Mouse (Mus musculus) kidney, embryonic 14.5 days (tissue): ENCODE results near the gene Arid2. TPM values are rescaled to one million over a fixed set of nuclear protein-coding genes. Genes with fewer than 3 reads are reported as not detected.
"Not testable (repeated sequence)": the region's sequence is repeated elsewhere in the genome, so short reads cannot be mapped to it uniquely, and the experiment has no call there.

ENCODE experiments used
- ATAC-seq: fragments of 200-750 bp; cut with Nextera tagmentation; 2 replicates; pipeline ENCODE4 v1.8.0; 2017; ENCODE audit warnings: moderate number of reproducible peaks, mild to moderate bottlenecking, moderate TSS enrichment, moderate library complexity; ENCODE audit not compliant: low FRiP score, low TSS enrichment
- H3K27ac ChIP-seq: fragments of 300-500 bp; sonication (generic); 2 replicates; pipeline ENCODE4 v1.5.1; 2014; ENCODE audit warnings: low read depth, mild to moderate bottlenecking, low read length, moderate library complexity, mixed read lengths
- H3K27me3 ChIP-seq: fragments of 300-500 bp; sonication (generic); 2 replicates; pipeline ENCODE4 v1.6.1; 2014; ENCODE audit warnings: mild to moderate bottlenecking, low read length; ENCODE audit not compliant: control insufficient read depth, insufficient read depth
- H3K36me3 ChIP-seq: fragments of 300-500 bp; sonication (generic); 2 replicates; pipeline ENCODE4 v1.6.1; 2014; ENCODE audit warnings: low read length, mixed read lengths; ENCODE audit not compliant: control insufficient read depth, insufficient read depth
- H3K4me1 ChIP-seq: fragments of 300-500 bp; sonication (generic); 2 replicates; pipeline ENCODE4 v1.6.1; 2014; ENCODE audit warnings: low read length, mixed read lengths; ENCODE audit not compliant: control insufficient read depth, insufficient read depth
- H3K4me2 ChIP-seq: fragments of 300-500 bp; sonication (generic); replicated peaks from 2 replicates; pipeline ENCODE4 v1.6.1; 2014; ENCODE audit warnings: low read depth, mild to moderate bottlenecking, low read length
- H3K4me3 ChIP-seq: fragments of 300-500 bp; sonication (generic); 2 replicates; pipeline ENCODE4 v1.5.1; 2014; ENCODE audit warnings: mild to moderate bottlenecking, low read length
- H3K9ac ChIP-seq: fragments of 300-500 bp; sonication (generic); 2 replicates; pipeline ENCODE4 v1.6.1; 2014; ENCODE audit warnings: low read depth, mild to moderate bottlenecking, low read length, moderate library complexity
- H3K9me3 ChIP-seq: fragments of 300-500 bp; sonication (generic); 2 replicates; pipeline ENCODE4 v1.6.1; 2016; ENCODE audit warnings: low read length; ENCODE audit not compliant: control insufficient read depth
- WGBS: fragments of 180-500 bp; shearing (Covaris S2); extraction: QIAGEN DNeasy Blood & Tissue Kit; methylation state at CpG from one replicate; pipeline ENCODE4 v1.1.7; 2014; 5-methylcytosine and 5-hydroxymethylcytosine counted together
- polyA plus RNA-seq: library from polyadenylated mRNA; unstranded; fragments of >200 nt; fragmentation: Nextera tagmentation; extraction: Ambion mirVana; gene quantifications from 2 replicates; pipeline ENCODE4 v1.2.1, GENCODE M21; 2014

Arid2 gene
- polyA plus RNA-seq, 1 experiment from 2014 or later = 36.0 TPM

DNA sequence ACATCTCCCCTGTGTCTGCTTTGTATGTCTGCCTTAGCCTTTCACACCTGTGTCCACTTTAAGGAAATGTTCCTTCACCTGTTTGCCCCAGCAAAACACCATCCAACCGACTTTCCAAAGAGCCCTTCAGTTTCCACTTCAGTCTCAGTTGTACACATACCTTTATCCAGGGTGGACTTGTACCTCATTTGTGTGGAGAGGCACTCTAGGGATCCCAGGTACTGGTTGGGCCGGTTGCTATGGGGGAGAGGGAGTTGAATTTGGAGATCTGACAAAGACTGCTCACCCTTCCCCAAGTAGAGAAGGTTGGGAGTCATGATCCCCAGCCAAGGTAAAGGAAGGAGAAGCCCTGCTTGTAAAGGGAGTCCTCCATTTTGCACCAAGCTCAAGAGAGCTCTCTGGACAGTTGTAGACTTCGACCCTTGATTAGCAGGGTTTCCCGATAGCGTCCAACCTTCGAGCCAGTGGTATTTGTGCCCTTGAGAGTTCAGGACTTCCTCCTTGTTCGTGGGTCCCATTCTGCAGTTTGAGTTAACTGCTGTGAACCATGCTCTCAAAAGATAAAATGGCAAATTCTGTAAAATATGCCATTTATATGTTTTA, 38.5 kb downstream of the Arid2 start:
- no peak overlapping the region for H3K4me2 ChIP-seq
- H3K4me1 ChIP-seq = no peaks in the 10 kb centered on the region
- H3K27me3 ChIP-seq = no peaks in the 10 kb centered on the region
- no peaks in the 10 kb centered on the region for H3K9me3 ChIP-seq
- WGBS = 93% methylated on average over 7 of the region's 7 CpGs
- no peak overlapping the region for H3K9ac ChIP-seq
- no peak overlapping the region for H3K27ac ChIP-seq
- ATAC-seq = no peak
- H3K36me3 ChIP-seq = peaks cover 11% of the 10 kb centered on the region; the same call in 1 of the 2 replicates
- H3K4me3 ChIP-seq = no peak overlapping the region

DNA sequence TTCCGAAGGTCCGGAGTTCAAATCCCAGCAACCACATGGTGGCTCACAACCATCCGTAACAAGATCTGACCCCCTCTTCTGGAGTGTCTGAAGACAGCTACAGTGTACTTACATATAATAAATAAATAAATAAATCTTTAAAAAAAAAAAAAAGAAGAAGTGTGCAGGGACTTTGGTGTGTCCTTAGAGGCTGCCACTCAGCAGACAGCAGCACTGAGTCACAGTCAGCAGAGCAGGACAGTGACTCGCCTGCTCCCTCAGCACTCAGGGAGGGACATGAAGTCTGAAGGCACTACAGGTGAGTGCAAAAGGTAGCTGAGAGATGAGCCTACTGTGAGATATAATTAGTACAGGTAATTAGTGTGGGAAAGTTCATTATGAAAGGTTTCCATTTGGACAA, 41.4 kb downstream of the Arid2 start:
- H3K27ac ChIP-seq, H3K9ac ChIP-seq, H3K4me2 ChIP-seq, ATAC-seq, H3K4me3 ChIP-seq, H3K27me3 ChIP-seq, H3K36me3 ChIP-seq, H3K4me1 ChIP-seq, H3K9me3 ChIP-seq: not testable (repeated sequence)
- WGBS = 96% methylated on average over 3 of the region's 4 CpGs

DNA sequence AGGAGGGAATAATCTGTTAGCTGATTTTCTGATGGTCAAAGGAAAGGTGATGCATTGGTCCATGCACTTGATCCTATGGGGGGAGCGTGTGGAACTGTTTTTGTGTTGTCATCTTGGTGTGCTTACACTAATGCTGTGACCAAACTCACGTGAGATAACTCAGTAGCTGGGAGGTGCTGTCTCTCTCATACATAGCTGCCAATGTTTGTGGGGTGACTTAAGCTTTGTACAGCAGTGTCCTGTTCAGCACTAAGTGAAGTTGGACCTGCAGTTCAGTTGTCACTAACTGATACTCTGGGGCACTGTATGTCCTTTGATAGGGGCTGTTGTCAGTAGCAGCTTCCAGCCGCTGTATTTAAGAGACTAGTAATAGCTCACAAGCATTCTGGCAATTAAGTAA, 43.2 kb downstream of the Arid2 start:
- no peaks in the 10 kb centered on the region for H3K9me3 ChIP-seq
- no peak overlapping the region for H3K27ac ChIP-seq
- no peaks in the 10 kb centered on the region for H3K27me3 ChIP-seq
- WGBS = 90% methylated on average over 3 of the region's 3 CpGs
- H3K4me2 ChIP-seq = no peak overlapping the region
- H3K36me3 ChIP-seq = peaks cover 4% of the 10 kb centered on the region; the same call in 1 of the 2 replicates
- H3K4me3 ChIP-seq = no peak overlapping the region
- no peaks in the 10 kb centered on the region for H3K4me1 ChIP-seq
- ATAC-seq = no peak
- H3K9ac ChIP-seq = no peak overlapping the region

DNA sequence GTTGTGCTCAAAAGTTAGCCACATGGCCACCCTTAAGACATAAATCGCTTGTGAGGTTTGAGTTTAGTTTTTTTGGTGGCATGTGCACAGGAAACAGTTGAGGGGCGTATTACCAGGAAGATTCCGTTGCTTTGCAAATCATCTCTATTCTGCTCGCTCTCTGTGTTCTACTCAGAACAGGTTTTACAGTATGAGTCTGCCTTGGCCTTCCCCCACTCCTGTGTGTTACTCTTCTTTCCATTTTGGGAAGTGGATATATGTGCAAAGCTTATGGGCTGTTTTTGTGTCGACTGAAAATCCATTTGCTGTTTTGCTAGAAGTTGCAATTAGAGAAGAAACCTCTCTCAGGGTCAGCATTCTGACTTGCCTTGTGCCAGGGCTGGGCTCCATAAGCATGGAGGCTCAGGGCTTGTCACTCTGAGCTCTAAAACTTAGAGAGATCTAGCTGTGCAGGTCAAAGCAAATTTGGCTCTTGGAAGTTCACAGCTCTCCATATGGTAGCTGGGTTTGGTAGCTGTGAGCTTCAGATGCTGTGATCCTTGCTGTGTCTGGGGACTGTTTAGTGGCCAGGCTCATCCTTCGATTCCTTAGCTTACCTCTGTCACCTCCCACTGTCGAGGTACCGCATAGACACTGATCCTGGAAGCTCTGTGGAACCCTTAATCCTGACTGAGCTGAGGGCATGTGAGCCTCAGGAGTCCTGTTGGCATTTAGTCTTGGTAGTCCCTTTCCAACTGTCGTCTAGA, 45.3 kb downstream of the Arid2 start:
- no peaks in the 10 kb centered on the region for H3K9me3 ChIP-seq
- no peak overlapping the region for H3K27ac ChIP-seq
- no peaks in the 10 kb centered on the region for H3K36me3 ChIP-seq
- ATAC-seq = no peak
- no peak overlapping the region for H3K4me3 ChIP-seq
- H3K4me2 ChIP-seq = no peak overlapping the region
- no peaks in the 10 kb centered on the region for H3K27me3 ChIP-seq
- H3K4me1 ChIP-seq = no peaks in the 10 kb centered on the region
- no peak overlapping the region for H3K9ac ChIP-seq
- WGBS = 73% methylated on average over 9 of the region's 9 CpGs

DNA sequence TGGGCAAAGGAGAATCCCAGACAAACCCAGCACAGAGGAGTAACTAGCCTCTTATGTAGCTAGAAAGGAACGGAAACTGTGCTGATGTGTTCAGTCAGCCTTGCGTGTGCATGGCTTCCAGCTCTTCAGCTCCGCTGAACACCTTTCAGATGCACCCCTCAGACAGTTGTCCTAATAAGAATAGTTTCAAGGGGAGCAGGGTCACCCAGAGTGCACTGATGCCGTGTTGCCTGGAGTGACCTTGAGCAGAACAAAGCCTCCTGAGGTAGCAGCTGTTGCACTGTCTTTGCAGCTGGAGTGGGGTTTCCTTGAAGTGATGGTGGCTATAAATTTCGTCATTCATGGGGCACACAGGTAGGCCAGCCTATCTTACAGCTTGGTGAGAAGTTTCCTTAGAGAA, 46.0 kb downstream of the Arid2 start:
- Histone ChIP-seq H3K4me1 (no peaks in the 10 kb centered on the region), H3K9me3 (no peaks in the 10 kb centered on the region), H3K27me3 (no peaks in the 10 kb centered on the region), H3K27ac (no peak overlapping the region), H3K36me3 (no peaks in the 10 kb centered on the region), H3K4me3 (no peak overlapping the region), H3K4me2 (no peak overlapping the region), H3K9ac (no peak overlapping the region)
- WGBS = 69% methylated on average over 5 of the region's 5 CpGs
- ATAC-seq = no peak; the same call in 1 of the 2 replicates

DNA sequence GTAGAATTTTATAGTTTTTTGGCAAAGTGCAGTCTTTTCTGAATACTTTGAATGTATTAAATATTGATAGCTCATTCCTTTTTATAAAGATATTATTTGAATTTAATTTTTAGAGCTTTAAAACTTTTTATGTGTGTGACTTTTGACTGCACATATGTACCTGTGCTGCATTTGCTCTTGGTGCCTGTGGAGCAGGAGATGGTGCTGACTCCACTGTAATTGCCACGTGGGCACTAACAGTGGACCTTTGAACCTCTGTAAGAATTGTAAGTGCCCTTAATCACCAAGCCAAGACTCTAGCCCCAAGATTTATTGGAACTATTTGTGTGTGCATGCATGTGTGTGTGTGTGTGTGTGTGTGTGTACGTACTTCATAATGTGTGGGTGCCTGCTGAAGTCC, 53.6 kb downstream of the Arid2 start:
- no peak overlapping the region for H3K27ac ChIP-seq
- 78% methylated on average over 2 of the region's 2 CpGs for WGBS
- H3K4me2 ChIP-seq = no peak overlapping the region
- no peaks in the 10 kb centered on the region for H3K9me3 ChIP-seq
- H3K4me3 ChIP-seq = no peak overlapping the region
- no peaks in the 10 kb centered on the region for H3K27me3 ChIP-seq
- H3K4me1 ChIP-seq = 0 out of 2 replicates have a peak, but pooled peaks cover 5% of the 10 kb centered on the region
- H3K36me3 ChIP-seq = no peaks in the 10 kb centered on the region
- no peak for ATAC-seq
- no peak overlapping the region for H3K9ac ChIP-seq

DNA sequence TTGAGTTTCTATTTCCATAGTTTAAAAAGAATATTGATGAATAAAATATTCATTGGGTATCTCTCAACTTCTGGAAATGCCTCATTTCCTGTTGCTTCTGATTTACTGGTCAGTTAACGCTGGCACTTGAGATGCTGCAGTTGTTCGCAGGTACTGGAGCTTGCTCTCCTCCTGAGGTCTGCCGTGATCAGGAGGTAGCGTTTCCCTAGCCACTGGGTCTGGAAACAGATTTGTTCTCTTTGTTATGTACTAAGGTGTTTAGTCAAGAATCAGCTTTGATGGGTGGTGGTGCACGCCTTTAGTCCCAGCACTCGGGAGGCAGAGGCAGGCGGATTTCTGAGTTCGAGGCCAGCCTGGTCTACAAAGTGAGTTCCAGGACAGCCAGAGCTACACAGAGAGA, 54.8 kb downstream of the Arid2 start:
- no peak overlapping the region for H3K4me2 ChIP-seq
- no peak overlapping the region for H3K27ac ChIP-seq
- WGBS = 90% methylated on average over 8 of the region's 8 CpGs
- H3K9me3 ChIP-seq = no peaks in the 10 kb centered on the region
- H3K9ac ChIP-seq = no peak overlapping the region
- H3K4me3 ChIP-seq = no peak overlapping the region
- H3K27me3 ChIP-seq = no peaks in the 10 kb centered on the region
- ATAC-seq = no peak
- 0 out of 2 replicates have a peak, but pooled peaks cover 5% of the 10 kb centered on the region for H3K4me1 ChIP-seq
- H3K36me3 ChIP-seq = no peaks in the 10 kb centered on the region

DNA sequence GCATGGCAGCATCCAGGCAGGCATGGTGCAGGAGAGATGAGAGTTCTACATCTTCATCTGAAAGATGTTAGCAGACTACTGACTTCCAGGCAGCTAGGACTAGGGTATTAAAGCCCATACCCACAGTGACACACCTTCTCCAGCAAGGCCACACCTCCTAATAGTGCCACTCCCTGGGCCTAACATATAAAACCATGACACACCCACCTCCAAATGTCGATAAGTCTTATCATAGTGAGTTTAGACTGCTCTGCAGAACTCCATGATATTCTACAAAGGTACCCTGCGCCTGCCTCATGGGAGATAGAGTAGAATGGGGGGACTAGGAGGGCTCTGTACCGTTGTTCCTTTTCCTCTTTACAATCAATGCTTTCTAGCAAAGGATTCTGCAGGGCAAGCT, 55.6 kb downstream of the Arid2 start:
- H3K36me3 ChIP-seq = no peaks in the 10 kb centered on the region
- H3K27ac ChIP-seq = no peak overlapping the region
- ATAC-seq = no peak
- 0 out of 2 replicates have a peak, but pooled peaks cover 5% of the 10 kb centered on the region for H3K4me1 ChIP-seq
- no peak overlapping the region for H3K4me3 ChIP-seq
- H3K9me3 ChIP-seq = no peaks in the 10 kb centered on the region
- no peak overlapping the region for H3K9ac ChIP-seq
- 90% methylated on average over 3 of the region's 3 CpGs for WGBS
- H3K27me3 ChIP-seq = no peaks in the 10 kb centered on the region
- no peak overlapping the region for H3K4me2 ChIP-seq

DNA sequence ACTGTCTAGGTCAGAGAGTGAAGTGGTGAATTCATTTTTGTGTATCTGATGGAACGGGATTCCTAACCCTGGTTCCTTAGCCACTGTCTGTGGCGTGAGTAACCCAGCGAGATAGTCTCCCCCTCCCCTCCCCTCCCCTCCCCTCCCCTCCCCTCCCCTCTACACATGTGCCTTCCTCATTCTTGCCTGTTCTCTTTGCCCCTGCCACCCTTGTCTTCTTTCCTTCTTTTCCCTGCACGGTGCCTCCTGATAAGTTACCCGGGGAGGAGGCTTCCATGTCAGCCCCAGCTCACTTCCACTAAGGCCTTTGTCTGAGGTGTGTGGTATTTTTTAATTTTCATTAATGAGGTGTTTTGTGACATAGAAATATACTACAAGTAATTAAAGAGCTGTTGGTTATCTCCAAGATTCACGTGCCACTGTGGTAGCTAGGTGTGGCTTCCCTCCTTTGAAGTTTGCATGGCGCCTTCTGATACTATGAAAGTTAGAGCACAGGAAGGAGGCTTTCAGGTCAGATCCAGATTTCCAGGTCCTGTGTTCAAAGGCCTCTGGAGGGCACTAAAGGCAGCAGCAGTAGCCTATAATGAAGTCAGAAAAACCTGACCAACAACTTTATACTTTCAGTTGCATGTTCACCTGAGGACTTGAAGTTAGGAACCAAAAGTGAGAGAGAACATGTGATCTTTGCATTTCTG, 57.4 kb downstream of the Arid2 start:
- Histone ChIP-seq H3K4me1 (0 out of 2 replicates have a peak, but pooled peaks cover 5% of the 10 kb centered on the region), H3K4me3 (no peak overlapping the region), H3K9me3 (no peaks in the 10 kb centered on the region), H3K27me3 (no peaks in the 10 kb centered on the region), H3K27ac (no peak overlapping the region), H3K9ac (no peak overlapping the region), H3K4me2 (no peak overlapping the region), H3K36me3 (no peaks in the 10 kb centered on the region)
- no peak for ATAC-seq
- WGBS = 71% methylated on average over 5 of the region's 7 CpGs
